Comparison of ENCODE assay signal across 4 mouse cellular contexts in genomic region chr7:90167777-90168176, GRCm38 (mm10).
DNase-seq lines count a peak whose midpoint lies in the region.

No protein-coding gene starts in this region.

- DNase-seq in ES-CJ7 (ENCODE audit: low read depth, low spot score) (peak; percentile 51), R1 (ENCODE audit: low read depth, low spot score) (peak; percentile 50), ZHBTc4 (ENCODE audit: low read depth, low spot score) (peak; percentile 10)
- DNase-seq in heart, adult 11 months: peak; percentile 90

Comparison
In these comparisons a context has a peak if more than half of its experiments do, and no peak if none do; other contexts are left out.
1. Peak in every context shown above with its lines: DNase-seq.
2. DNase-seq: peak in every context shown above with its lines; median percentile 90 in heart, adult 11 months; 51 in ES-CJ7; 50 in R1; 10 in ZHBTc4.